Mouse (Mus musculus) MEL (cell line): ENCODE measurements at regions not wholly inside any gene's neighbourhood (a gene's known extent, or its start where the extent isn't known, plus 50 kb on each side); places are given as distances from the start of the nearest gene placed in this dataset.

Source experiments
- DNase-seq: peaks from one replicate; pipeline ENCODE4 v3.0.0; 2011; ENCODE audit warnings: low read depth, low spot score
- H3K27ac ChIP-seq: 2 replicates; pipeline ENCODE4 v1.5.1; 2012; ENCODE audit warnings: low read depth, mild to moderate bottlenecking, control low read depth, low read length, moderate library complexity; ENCODE audit not compliant: control insufficient read depth
- H3K27me3 ChIP-seq, 2 experiments: fragments of 150-350 bp in 1 of 2; sonication (generic) in 1 of 2; 2 replicates each; pipeline ENCODE4 v1.6.1; 2012; ENCODE audit warnings: low read length in 2 of 2, mild to moderate bottlenecking in 2 of 2, improper control_type of control experiment in 1 of 2, moderate library complexity in 1 of 2; ENCODE audit not compliant: insufficient read depth in 2 of 2, control insufficient read depth in 1 of 2
- H3K36me3 ChIP-seq, 2 experiments: 2 replicates each; pipeline ENCODE4 v1.6.1; 2012 to 2014; ENCODE audit warnings: low read length in 2 of 2, improper control_type of control experiment in 1 of 2, inconsistent platforms in 1 of 2, mild to moderate bottlenecking in 1 of 2; ENCODE audit not compliant: insufficient read depth in 2 of 2, control insufficient read depth in 1 of 2
- H3K4me1 ChIP-seq, 2 experiments: fragments of 150-350 bp in 1 of 2; sonication (generic) in 1 of 2; 2 replicates each; pipeline ENCODE4 v1.6.1; 2012; ENCODE audit warnings: low read length in 2 of 2, improper control_type of control experiment in 1 of 2, mild to moderate bottlenecking in 1 of 2; ENCODE audit not compliant: insufficient read depth in 2 of 2, control insufficient read depth in 1 of 2
- H3K4me3 ChIP-seq, 2 experiments: fragments of 150-350 bp in 1 of 2; sonication (generic) in 1 of 2; 2 replicates each; pipeline ENCODE4 v1.5.1; 2012; ENCODE audit warnings: low read depth in 2 of 2, low read length in 2 of 2, mild to moderate bottlenecking in 2 of 2, moderate library complexity in 2 of 2, control low read depth in 1 of 2, improper control_type of control experiment in 1 of 2; ENCODE audit not compliant: control insufficient read depth in 1 of 2, insufficient read depth in 1 of 2
- H3K79me2 ChIP-seq: 2 replicates; pipeline ENCODE4 v1.6.1; 2012; ENCODE audit warnings: mild to moderate bottlenecking, low read length, moderate library complexity; ENCODE audit not compliant: control insufficient read depth, poor library complexity, insufficient read depth
- H3K9ac ChIP-seq: 2 replicates; pipeline ENCODE4 v1.6.1; 2012; ENCODE audit warnings: low read depth, mild to moderate bottlenecking, control low read depth, low read length, moderate library complexity; ENCODE audit not compliant: control insufficient read depth, poor library complexity, severe bottlenecking
- H3K9me3 ChIP-seq: fragments of 150-350 bp; sonication (generic); replicated peaks from 2 replicates; pipeline ENCODE4 v1.6.1; 2012; ENCODE audit warnings: mild to moderate bottlenecking, low read length, improper control_type of control experiment, moderate library complexity; ENCODE audit not compliant: insufficient read depth
- EP300 ChIP-seq, 2 experiments: IDR thresholded peaks; 2 replicates each; pipeline ENCODE4 v1.6.1; 2011; ENCODE audit warnings: improper control_type of control experiment in 2 of 2, low read length in 2 of 2, low read depth in 1 of 2, mild to moderate bottlenecking in 1 of 2
- ETS1 ChIP-seq: IDR thresholded peaks from 2 replicates; pipeline ENCODE4 v1.6.1; 2012; ENCODE audit warnings: low read depth, mild to moderate bottlenecking, inconsistent platforms, low read length, improper control_type of control experiment, moderate library complexity
- GATA1 ChIP-seq: IDR thresholded peaks from 2 replicates; pipeline ENCODE4 v1.6.1; 2011; ENCODE audit warnings: low read depth, low read length, improper control_type of control experiment
- HCFC1 ChIP-seq: IDR thresholded peaks from 2 replicates; pipeline ENCODE4 v1.6.1; 2012; ENCODE audit warnings: low read depth, mild to moderate bottlenecking, inconsistent platforms, low read length, improper control_type of control experiment, moderate library complexity
- JUND ChIP-seq: IDR thresholded peaks from 2 replicates; pipeline ENCODE4 v1.6.1; 2011; ENCODE audit warnings: low read depth, mild to moderate bottlenecking, improper control_type of control experiment, low read length
- KAT2A ChIP-seq: conservative IDR thresholded peaks from 2 replicates; pipeline ENCODE4 v1.6.1; 2012; ENCODE audit warnings: low read depth, low read length, improper control_type of control experiment, inconsistent platforms
- MAX ChIP-seq: IDR thresholded peaks from 2 replicates; pipeline ENCODE4 v1.6.1; 2011; ENCODE audit warnings: low read length, improper control_type of control experiment
- MAZ ChIP-seq: IDR thresholded peaks from 2 replicates; pipeline ENCODE4 v1.6.1; 2012; ENCODE audit warnings: low read depth, mild to moderate bottlenecking, inconsistent platforms, low read length, improper control_type of control experiment
- MXI1 ChIP-seq: IDR thresholded peaks from 2 replicates; pipeline ENCODE4 v1.6.1; 2011; ENCODE audit warnings: mild to moderate bottlenecking, low read depth, low read length, improper control_type of control experiment
- MYB ChIP-seq: IDR thresholded peaks from 2 replicates; pipeline ENCODE4 v1.6.1; 2011; ENCODE audit warnings: mild to moderate bottlenecking, low read depth, low read length, improper control_type of control experiment
- POLR2AphosphoS2 ChIP-seq: IDR thresholded peaks from 2 replicates; pipeline ENCODE4 v1.6.1; 2011; ENCODE audit warnings: low read length, improper control_type of control experiment
- RCOR1 ChIP-seq: IDR thresholded peaks from 2 replicates; pipeline ENCODE4 v1.6.1; 2012; ENCODE audit warnings: low read depth, mild to moderate bottlenecking, inconsistent platforms, low read length, improper control_type of control experiment
- SMC3 ChIP-seq: IDR thresholded peaks from 2 replicates; pipeline ENCODE4 v1.6.1; 2011; ENCODE audit warnings: low read depth, low read length, improper control_type of control experiment
- TAL1 ChIP-seq: IDR thresholded peaks from 2 replicates; pipeline ENCODE4 v1.6.1; 2012; ENCODE audit warnings: mild to moderate bottlenecking, inconsistent platforms, low read length, moderate library complexity, mixed read lengths
- UBTF ChIP-seq: IDR thresholded peaks from 2 replicates; pipeline ENCODE4 v1.6.1; 2012; ENCODE audit warnings: low read depth, mild to moderate bottlenecking, inconsistent platforms, low read length, improper control_type of control experiment, moderate library complexity, borderline replicate concordance; ENCODE audit not compliant: insufficient read depth
- USF1 ChIP-seq: IDR thresholded peaks from 2 replicates; pipeline ENCODE4 v1.6.1; 2014; ENCODE audit warnings: low read depth, mild to moderate bottlenecking, inconsistent platforms, low read length, improper control_type of control experiment, moderate library complexity
- USF2 ChIP-seq, 2 experiments: IDR thresholded peaks; 2 replicates each; pipeline ENCODE4 v1.6.1; 2011 to 2012; ENCODE audit warnings: improper control_type of control experiment in 2 of 2, low read length in 2 of 2, borderline replicate concordance in 1 of 2, inconsistent platforms in 1 of 2, low read depth in 1 of 2, mild to moderate bottlenecking in 1 of 2; ENCODE audit not compliant: insufficient read depth in 1 of 2
- ZKSCAN1 ChIP-seq: IDR thresholded peaks from 2 replicates; pipeline ENCODE4 v1.6.1; 2012; ENCODE audit warnings: low read depth, mild to moderate bottlenecking, inconsistent platforms, low read length, improper control_type of control experiment, moderate library complexity
- ZNF384 ChIP-seq: IDR thresholded peaks from 2 replicates; pipeline ENCODE4 v1.6.1; 2012; ENCODE audit warnings: low read depth, mild to moderate bottlenecking, inconsistent platforms, low read length, improper control_type of control experiment

- Histone ChIP-seq H3K27ac (no peak overlapping the region), H3K79me2 (no peaks in the 10 kb centered on the region), H3K9ac (no peak overlapping the region), H3K36me3 (no peaks in the 10 kb centered on the region), H3K4me3 (no peak overlapping the region), H3K9me3 (no peaks in the 10 kb centered on the region), H3K27me3 (no peaks in the 10 kb centered on the region), H3K4me1 (no peaks in the 10 kb centered on the region)
- no peak for DNase-seq
- no peak for TF ChIP-seq POLR2AphosphoS2
- TF ChIP-seq MXI1, result no peak
- TF ChIP-seq ZKSCAN1, result no peak
- no peak for TF ChIP-seq SMC3
- TF ChIP-seq UBTF, result no peak
- TF ChIP-seq USF2 (IDR thresholded peaks at IDR 0.05; ENCODE audit: borderline replicate concordance in 1 of 2, insufficient read depth in 1 of 2, low read depth in 1 of 2, low read length in 2 of 2), result no peak
- no peak for TF ChIP-seq MAZ
- no peak for TF ChIP-seq HCFC1
- TF ChIP-seq USF1, result no peak
- TF ChIP-seq MYB, result no peak
- TF ChIP-seq TAL1, result no peak
- no peak for TF ChIP-seq KAT2A
Measured at GRCm38 (mm10) chr16:24208118-24208517, 185.2 kb upstream of the Lpp start.

- DNase-seq, result no peak
- no peak for TF ChIP-seq MYB
- no peaks in the 10 kb centered on the region for H3K4me1 ChIP-seq
- H3K9ac ChIP-seq, result no peak overlapping the region
- no peaks in the 10 kb centered on the region for H3K79me2 ChIP-seq
- no peaks in the 10 kb centered on the region for H3K36me3 ChIP-seq
- H3K4me3 ChIP-seq, result no peak overlapping the region
- no peak overlapping the region for H3K27ac ChIP-seq
- H3K27me3 ChIP-seq, result no peaks in the 10 kb centered on the region
- no peaks in the 10 kb centered on the region for H3K9me3 ChIP-seq
Measured at GRCm38 (mm10) chr16:24207056-24207455, 186.3 kb upstream of the Lpp start.

GRCm38 (mm10) chr16:24206461-24206861 lies 186.8 kb upstream of the Lpp start:
- Histone ChIP-seq H3K9me3 (no peaks in the 10 kb centered on the region), H3K9ac (no peak overlapping the region), H3K4me3 (no peak overlapping the region), H3K36me3 (no peaks in the 10 kb centered on the region), H3K4me1 (no peaks in the 10 kb centered on the region), H3K27ac (no peak overlapping the region), H3K27me3 (no peaks in the 10 kb centered on the region), H3K79me2 (no peaks in the 10 kb centered on the region)
- no peak for DNase-seq
- TF ChIP-seq ETS1, result no peak
- TF ChIP-seq RCOR1, result no peak
- TF ChIP-seq MYB, result no peak
- TF ChIP-seq POLR2AphosphoS2, result no peak
- TF ChIP-seq GATA1, result no peak
- TF ChIP-seq EP300 (IDR thresholded peaks at IDR 0.05; ENCODE audit: low read depth in 1 of 2, low read length in 2 of 2), result no peak
- no peak for TF ChIP-seq JUND
- no peak for TF ChIP-seq MAX
- no peak for TF ChIP-seq ZNF384
- no peak for TF ChIP-seq TAL1
- TF ChIP-seq, all 39 proteins: peak for 0
